Mouse (Mus musculus): Measurements from ENCODE around the gene Pkp4.
"Not testable (repeated sequence)": the region's sequence is repeated elsewhere in the genome, so short reads cannot be mapped to it uniquely, and the experiment has no call there.

The Pkp4 gene

GRCm38 (mm10) chr2:59339776-59340539, 179.3 kb downstream of the Pkp4 start:
- DNase-seq (ENCODE audit: low spot score): no peak

GRCm38 (mm10) chr2:59340878-59341277, 180.2 kb downstream of the Pkp4 start:
- no peak for DNase-seq (ENCODE audit: low spot score)

- DNase-seq (ENCODE audit: low spot score): no peak
Measured at GRCm38 (mm10) chr2:59342591-59343210, 182.1 kb downstream of the Pkp4 start.

- DNase-seq (ENCODE audit: low spot score): no peak
Measured at GRCm38 (mm10) chr2:59343834-59344233, 183.2 kb downstream of the Pkp4 start.

- DNase-seq (ENCODE audit: low spot score): no peak
Measured at GRCm38 (mm10) chr2:59344699-59345098, 184.0 kb downstream of the Pkp4 start.

GRCm38 (mm10) chr2:59345141-59345839, 184.6 kb downstream of the Pkp4 start:
- DNase-seq (ENCODE audit: low spot score): no peak

- DNase-seq (ENCODE audit: low spot score): no peak
Measured at GRCm38 (mm10) chr2:59346443-59346842, 185.8 kb downstream of the Pkp4 start.

GRCm38 (mm10) chr2:59348585-59348984, 187.9 kb downstream of the Pkp4 start:
- DNase-seq (ENCODE audit: low spot score): no peak

- DNase-seq (ENCODE audit: low spot score): no peak
Measured at GRCm38 (mm10) chr2:59350094-59350493, 189.4 kb downstream of the Pkp4 start.

GRCm38 (mm10) chr2:59351303-59352099, 190.9 kb downstream of the Pkp4 start:
- DNase-seq (ENCODE audit: low spot score): no peak

GRCm38 (mm10) chr2:59353821-59354220, 193.2 kb downstream of the Pkp4 start:
- no peak for DNase-seq (ENCODE audit: low spot score)

GRCm38 (mm10) chr2:59355531-59356289, 195.1 kb downstream of the Pkp4 start:
- DNase-seq (ENCODE audit: low spot score): no peak

GRCm38 (mm10) chr2:59359760-59360342, 199.2 kb downstream of the Pkp4 start:
- no peak for DNase-seq (ENCODE audit: low spot score)

GRCm38 (mm10) chr2:59361350-59361780, 200.7 kb downstream of the Pkp4 start:
- no peak for DNase-seq (ENCODE audit: low spot score)

- DNase-seq (ENCODE audit: low spot score): no peak
Measured at GRCm38 (mm10) chr2:59364156-59364842, 203.6 kb downstream of the Pkp4 start.

- no peak for DNase-seq (ENCODE audit: low spot score)
Measured at GRCm38 (mm10) chr2:59367191-59367590, 206.5 kb downstream of the Pkp4 start.

- no peak for DNase-seq (ENCODE audit: low spot score)
Measured at GRCm38 (mm10) chr2:59373113-59373512, 212.5 kb downstream of the Pkp4 start.

GRCm38 (mm10) chr2:59378096-59378495, 217.4 kb downstream of the Pkp4 start:
- DNase-seq (ENCODE audit: low spot score): no peak

- DNase-seq (ENCODE audit: low spot score): not testable (repeated sequence)
Measured at GRCm38 (mm10) chr2:59378861-59379260, 218.2 kb downstream of the Pkp4 start.

- no peak for DNase-seq (ENCODE audit: low spot score)
Measured at GRCm38 (mm10) chr2:59383231-59383630, 222.6 kb downstream of the Pkp4 start.
